Mouse (Mus musculus): ENCODE results near the gene Srpk2. TPM values are rescaled to one million over a fixed set of nuclear protein-coding genes. Genes with fewer than 3 reads are reported as not detected.
"Not testable (repeated sequence)": the region's sequence is repeated elsewhere in the genome, so short reads cannot be mapped to it uniquely, and the experiment has no call there.

Gene Srpk2
- total and polyA plus RNA-seq, 2 experiments from 2014 or later: 69.3 to 151 TPM

GRCm38 (mm10) chr5:23473098-23473873, 211.1 kb downstream of the Srpk2 start:
- Histone ChIP-seq H3K4me2 (ENCODE audit: low read depth, low read length, poor library complexity, severe bottlenecking) (no peak overlapping the region), H3K27ac (ENCODE audit: low read depth, low read length) (no peak overlapping the region), H3K36me3 (ENCODE audit: insufficient read depth, low read length) (peaks cover 18% of the 10 kb centered on the region), H3K4me3 (ENCODE audit: low read depth, low read length) (no peak overlapping the region), H3K9ac (replicated peaks; ENCODE audit: low read length, poor library complexity, severe bottlenecking) (no peak overlapping the region), H3K27me3 (ENCODE audit: insufficient read depth, low read length) (no peaks in the 10 kb centered on the region), H3K9me3 (ENCODE audit: low read length) (no peaks in the 10 kb centered on the region), H3K4me1 (ENCODE audit: insufficient read depth, low read length) (no peaks in the 10 kb centered on the region)
- WGBS: 78% methylated on average over 6 of the region's 6 CpGs
- ATAC-seq (ENCODE audit: low FRiP score): no peak
- no peak for DNase-seq (ENCODE audit: low spot score)
- peak; percentile 52 for TF ChIP-seq CTCF (IDR thresholded peaks at IDR 0.05)

GRCm38 (mm10) chr5:23466546-23466945, 217.9 kb downstream of the Srpk2 start:
- no peak overlapping the region for H3K4me3 ChIP-seq (ENCODE audit: low read depth, low read length)
- DNase-seq (ENCODE audit: low spot score): no peak
- no peak overlapping the region for H3K4me2 ChIP-seq (ENCODE audit: low read depth, low read length, poor library complexity, severe bottlenecking)
- peaks cover 10% of the 10 kb centered on the region; the same call in 1 of the 2 replicates for H3K36me3 ChIP-seq (ENCODE audit: insufficient read depth, low read length)
- H3K4me1 ChIP-seq (ENCODE audit: insufficient read depth, low read length): no peaks in the 10 kb centered on the region
- no peak for ATAC-seq (ENCODE audit: low FRiP score)
- H3K27me3 ChIP-seq (ENCODE audit: insufficient read depth, low read length): no peaks in the 10 kb centered on the region
- H3K9me3 ChIP-seq (ENCODE audit: low read length): no peaks in the 10 kb centered on the region
- TF ChIP-seq CTCF (IDR thresholded peaks at IDR 0.05): no peak
- WGBS: 91% methylated on average over 4 of the region's 4 CpGs
- H3K27ac ChIP-seq (ENCODE audit: low read depth, low read length): no peak overlapping the region
- H3K9ac ChIP-seq (replicated peaks; ENCODE audit: low read length, poor library complexity, severe bottlenecking): no peak overlapping the region

- Histone ChIP-seq H3K4me3 (ENCODE audit: low read depth, low read length) (no peak overlapping the region), H3K9ac (replicated peaks; ENCODE audit: low read length, poor library complexity, severe bottlenecking) (no peak overlapping the region), H3K27me3 (ENCODE audit: insufficient read depth, low read length) (no peaks in the 10 kb centered on the region), H3K4me1 (ENCODE audit: insufficient read depth, low read length) (no peaks in the 10 kb centered on the region), H3K9me3 (ENCODE audit: low read length) (no peaks in the 10 kb centered on the region), H3K27ac (ENCODE audit: low read depth, low read length) (no peak overlapping the region), H3K36me3 (ENCODE audit: insufficient read depth, low read length) (peaks cover 7% of the 10 kb centered on the region; the same call in 1 of the 2 replicates), H3K4me2 (ENCODE audit: low read depth, low read length, poor library complexity, severe bottlenecking) (no peak overlapping the region)
- DNase-seq (ENCODE audit: low spot score) (no peak), ATAC-seq (ENCODE audit: low FRiP score) (no peak)
- no peak for TF ChIP-seq CTCF (IDR thresholded peaks at IDR 0.05)
- WGBS: 93% methylated on average over 8 of the region's 8 CpGs
Observed at GRCm38 (mm10) chr5:23464743-23465142, 219.7 kb downstream of the Srpk2 start.

GRCm38 (mm10) chr5:23464247-23464646, 220.2 kb downstream of the Srpk2 start:
- Histone ChIP-seq H3K27ac (ENCODE audit: low read depth, low read length) (no peak overlapping the region), H3K4me1 (ENCODE audit: insufficient read depth, low read length) (no peaks in the 10 kb centered on the region), H3K4me3 (ENCODE audit: low read depth, low read length) (no peak overlapping the region), H3K4me2 (ENCODE audit: low read depth, low read length, poor library complexity, severe bottlenecking) (no peak overlapping the region), H3K27me3 (ENCODE audit: insufficient read depth, low read length) (no peaks in the 10 kb centered on the region), H3K9me3 (ENCODE audit: low read length) (no peaks in the 10 kb centered on the region), H3K9ac (replicated peaks; ENCODE audit: low read length, poor library complexity, severe bottlenecking) (no peak overlapping the region), H3K36me3 (ENCODE audit: insufficient read depth, low read length) (peaks cover 7% of the 10 kb centered on the region; the same call in 1 of the 2 replicates)
- 93% methylated on average over 3 of the region's 3 CpGs for WGBS
- TF ChIP-seq CTCF (IDR thresholded peaks at IDR 0.05): no peak
- DNase-seq (ENCODE audit: low spot score): no peak
- no peak for ATAC-seq (ENCODE audit: low FRiP score)

- Histone ChIP-seq H3K4me2 (ENCODE audit: low read depth, low read length, poor library complexity, severe bottlenecking) (no peak overlapping the region), H3K4me1 (ENCODE audit: insufficient read depth, low read length) (no peaks in the 10 kb centered on the region), H3K36me3 (ENCODE audit: insufficient read depth, low read length) (peaks cover 8% of the 10 kb centered on the region; the same call in 1 of the 2 replicates), H3K27ac (ENCODE audit: low read depth, low read length) (no peak overlapping the region), H3K9me3 (ENCODE audit: low read length) (no peaks in the 10 kb centered on the region), H3K27me3 (ENCODE audit: insufficient read depth, low read length) (no peaks in the 10 kb centered on the region), H3K4me3 (ENCODE audit: low read depth, low read length) (no peak overlapping the region), H3K9ac (replicated peaks; ENCODE audit: low read length, poor library complexity, severe bottlenecking) (no peak overlapping the region)
- ATAC-seq (ENCODE audit: low FRiP score) (no peak), DNase-seq (ENCODE audit: low spot score) (peak; percentile 37)
- 50% methylated on average over 2 of the region's 2 CpGs for WGBS
- no peak for TF ChIP-seq CTCF (IDR thresholded peaks at IDR 0.05)
Observed at GRCm38 (mm10) chr5:23461688-23462087, 222.7 kb downstream of the Srpk2 start.

GRCm38 (mm10) chr5:23453561-23453960, 230.9 kb downstream of the Srpk2 start:
- not testable (repeated sequence) for DNase-seq (ENCODE audit: low spot score); H3K4me1 ChIP-seq (ENCODE audit: insufficient read depth, low read length); H3K4me2 ChIP-seq (ENCODE audit: low read depth, low read length, poor library complexity, severe bottlenecking); H3K27me3 ChIP-seq (ENCODE audit: insufficient read depth, low read length); H3K4me3 ChIP-seq (ENCODE audit: low read depth, low read length); ATAC-seq (ENCODE audit: low FRiP score); H3K9me3 ChIP-seq (ENCODE audit: low read length); H3K36me3 ChIP-seq (ENCODE audit: insufficient read depth, low read length); H3K27ac ChIP-seq (ENCODE audit: low read depth, low read length); H3K9ac ChIP-seq (replicated peaks; ENCODE audit: low read length, poor library complexity, severe bottlenecking)
- 87% methylated on average over 2 of the region's 2 CpGs for WGBS
- peak; percentile 18 for TF ChIP-seq CTCF (IDR thresholded peaks at IDR 0.05)

Other genes with a start within 250 kb of the Srpk2 start
- 13.4 and 16.0 TPM in 2 replicates for gene Pus7, start 99.1 kb upstream of the Srpk2 start, total RNA-seq (2014; rRNA removed)
- 12.3 and 13.7 TPM in 2 replicates for gene Pus7, start 99.1 kb upstream of the Srpk2 start, polyA plus RNA-seq (2015; fragmentation: Nextera tagmentation; extraction: Ambion mirVana)
- 25.9 and 26.7 TPM in 2 replicates for gene Rint1, start 103.1 kb upstream of the Srpk2 start, total RNA-seq (2014; rRNA removed)
- 21.7 and 22.3 TPM in 2 replicates for gene Rint1, start 103.1 kb upstream of the Srpk2 start, polyA plus RNA-seq (2015; fragmentation: Nextera tagmentation; extraction: Ambion mirVana)
- 15.6 and 22.8 TPM in 2 replicates for gene Tomm7, start 159.5 kb upstream of the Srpk2 start, total RNA-seq (2014; rRNA removed)
- gene Tomm7, start 159.5 kb upstream of the Srpk2 start, polyA plus RNA-seq (2015; fragmentation: Nextera tagmentation; extraction: Ambion mirVana): 75.9 and 78.4 TPM in 2 replicates

All from midbrain, postnatal 0 days (tissue).